Mouse (Mus musculus): ENCODE measurements around the gene Tspan7. TPM values are rescaled to one million over a fixed set of nuclear protein-coding genes. Genes with fewer than 3 reads are reported as not detected.

Gene Tspan7
- polyA plus RNA-seq, 1 experiment from 2014 or later: 44.4 TPM

GRCm38 (mm10) chrX:10593561-10593960, 108.6 kb downstream of the Tspan7 start:
- no peak overlapping the region for H3K4me2 ChIP-seq (ENCODE audit: low read depth, low read length)
- ATAC-seq (no peak), DNase-seq (no peak)
- no peaks in the 10 kb centered on the region for H3K9me3 ChIP-seq (ENCODE audit: low read length)
- H3K36me3 ChIP-seq (replicated peaks; ENCODE audit: insufficient read depth, low read length): no peaks in the 10 kb centered on the region
- no peaks in the 10 kb centered on the region for H3K27me3 ChIP-seq (ENCODE audit: insufficient read depth, low read length)
- TF ChIP-seq CTCF (IDR thresholded peaks at IDR 0.05; ENCODE audit: low read depth): no peak
- no peak for TF ChIP-seq EP300 (IDR thresholded peaks at IDR 0.05; ENCODE audit: low read depth)
- 74% methylated on average over 7 of the region's 7 CpGs for WGBS (ENCODE audit: insufficient replicate concordance)
- H3K4me1 ChIP-seq (ENCODE audit: insufficient read depth): no peaks in the 10 kb centered on the region
- H3K27ac ChIP-seq (ENCODE audit: low read depth): no peak overlapping the region
- no peak overlapping the region for H3K9ac ChIP-seq (replicated peaks)
- H3K4me3 ChIP-seq (ENCODE audit: low read depth, low read length): no peak overlapping the region

- no peaks in the 10 kb centered on the region for H3K9me3 ChIP-seq (ENCODE audit: low read length)
- TF ChIP-seq EP300 (IDR thresholded peaks at IDR 0.05; ENCODE audit: low read depth): no peak
- TF ChIP-seq CTCF (IDR thresholded peaks at IDR 0.05; ENCODE audit: low read depth): peak; percentile 40
- no peaks in the 10 kb centered on the region for H3K4me1 ChIP-seq (ENCODE audit: insufficient read depth)
- H3K4me2 ChIP-seq (ENCODE audit: low read depth, low read length): no peak overlapping the region
- DNase-seq: no peak
- 22% methylated on average over 5 of the region's 5 CpGs for WGBS (ENCODE audit: insufficient replicate concordance)
- H3K27ac ChIP-seq (ENCODE audit: low read depth): no peak overlapping the region
- no peaks in the 10 kb centered on the region for H3K36me3 ChIP-seq (replicated peaks; ENCODE audit: insufficient read depth, low read length)
- H3K4me3 ChIP-seq (ENCODE audit: low read depth, low read length): no peak overlapping the region
- no peak for ATAC-seq
- H3K9ac ChIP-seq (replicated peaks): no peak overlapping the region
- H3K27me3 ChIP-seq (ENCODE audit: insufficient read depth, low read length): no peaks in the 10 kb centered on the region
Observed at GRCm38 (mm10) chrX:10617119-10617518, 132.2 kb downstream of the Tspan7 start.

GRCm38 (mm10) chrX:10641062-10641461, 156.1 kb downstream of the Tspan7 start:
- no peaks in the 10 kb centered on the region for H3K9me3 ChIP-seq (ENCODE audit: low read length)
- no peak overlapping the region for H3K4me2 ChIP-seq (ENCODE audit: low read depth, low read length)
- no peak overlapping the region for H3K27ac ChIP-seq (ENCODE audit: low read depth)
- no peaks in the 10 kb centered on the region for H3K4me1 ChIP-seq (ENCODE audit: insufficient read depth)
- no peaks in the 10 kb centered on the region for H3K36me3 ChIP-seq (replicated peaks; ENCODE audit: insufficient read depth, low read length)
- no peak overlapping the region for H3K9ac ChIP-seq (replicated peaks)
- TF ChIP-seq EP300 (IDR thresholded peaks at IDR 0.05; ENCODE audit: low read depth) (no peak), CTCF (IDR thresholded peaks at IDR 0.05; ENCODE audit: low read depth) (no peak)
- no peaks in the 10 kb centered on the region for H3K27me3 ChIP-seq (ENCODE audit: insufficient read depth, low read length)
- DNase-seq (no peak), ATAC-seq (no peak)
- no peak overlapping the region for H3K4me3 ChIP-seq (ENCODE audit: low read depth, low read length)

Other genes with a start within 250 kb of the Tspan7 start
- 86.1 and 90.2 TPM in 2 replicates for gene Otc, start 232.9 kb upstream of the Tspan7 start, polyA plus RNA-seq (2015; fragmentation: Nextera tagmentation; extraction: Ambion mirVana)
- 26.6 and 31.5 TPM in 2 replicates for gene Mid1ip1, start 229.9 kb downstream of the Tspan7 start, polyA plus RNA-seq (2015; fragmentation: Nextera tagmentation; extraction: Ambion mirVana)